Mouse (Mus musculus) cerebellum, adult 2 months (tissue): ENCODE measurements around the gene Hnrnpk.

Experiments
- CTCF ChIP-seq: fragments of 200-500 bp; IDR thresholded peaks from 2 replicates; pipeline ENCODE4 v1.5.1; 2011; ENCODE audit warnings: low read depth, mild to moderate bottlenecking, control low read depth, low read length, moderate library complexity, borderline replicate concordance; ENCODE audit not compliant: insufficient read depth
- POLR2A ChIP-seq: fragments of 200-500 bp; IDR thresholded peaks from 2 replicates; pipeline ENCODE4 v1.6.1; 2011; ENCODE audit warnings: low read length, control low read depth, borderline replicate concordance; ENCODE audit not compliant: insufficient read depth

- TF ChIP-seq CTCF = no peak
- no peak for TF ChIP-seq POLR2A
Observed at GRCm38 (mm10) chr13:58366373-58366772, 36.8 kb downstream of the Hnrnpk start.
